Mouse (Mus musculus) liver, embryonic 12.5 days (tissue): Measurements from ENCODE around the gene Stat1. TPM values are rescaled to one million over a fixed set of nuclear protein-coding genes. Genes with fewer than 3 reads are reported as not detected.

Experiments
- ATAC-seq: fragments of 200-750 bp; cut with Nextera tagmentation; 2 replicates; pipeline ENCODE4 v1.8.0; 2017; ENCODE audit warnings: moderate number of reproducible peaks, mild to moderate bottlenecking, moderate library complexity
- H3K27ac ChIP-seq: fragments of 300-500 bp; sonication (generic); 2 replicates; pipeline ENCODE4 v1.5.1; 2016; ENCODE audit warnings: mild to moderate bottlenecking
- H3K27me3 ChIP-seq: fragments of 300-500 bp; sonication (generic); replicated peaks from 2 replicates; pipeline ENCODE4 v1.6.1; 2016; ENCODE audit warnings: mild to moderate bottlenecking, moderate library complexity
- H3K36me3 ChIP-seq: fragments of 300-500 bp; sonication (generic); 2 replicates; pipeline ENCODE4 v1.6.1; 2016; ENCODE audit warnings: mild to moderate bottlenecking, moderate library complexity
- H3K4me1 ChIP-seq: fragments of 300-500 bp; sonication (generic); 2 replicates; pipeline ENCODE4 v1.6.1; 2016
- H3K4me2 ChIP-seq: fragments of 300-500 bp; sonication (generic); 2 replicates; pipeline ENCODE4 v1.6.1; 2016; ENCODE audit warnings: mild to moderate bottlenecking, moderate library complexity
- H3K4me3 ChIP-seq: fragments of 300-500 bp; sonication (generic); 2 replicates; pipeline ENCODE4 v1.5.1; 2016; ENCODE audit warnings: mild to moderate bottlenecking, moderate library complexity
- H3K9ac ChIP-seq: fragments of 300-500 bp; sonication (generic); 2 replicates; pipeline ENCODE4 v1.6.1; 2016; ENCODE audit warnings: mild to moderate bottlenecking, moderate library complexity
- H3K9me3 ChIP-seq: fragments of 300-500 bp; sonication (generic); replicated peaks from 2 replicates; pipeline ENCODE4 v1.6.1; 2016; ENCODE audit warnings: mild to moderate bottlenecking, moderate library complexity
- WGBS: fragments of 180-500 bp; shearing (Covaris S2); methylation state at CpG from one replicate; pipeline ENCODE4 v1.1.7; 2016; ENCODE audit not compliant: insufficient replicate concordance; 5-methylcytosine and 5-hydroxymethylcytosine counted together
- polyA plus RNA-seq: library from polyadenylated mRNA; unstranded; fragments of >200 nt; fragmentation: Nextera tagmentation; extraction: Ambion mirVana; gene quantifications from 2 replicates; pipeline ENCODE4 v1.2.1, GENCODE M21; 2016

Gene Stat1
- polyA plus RNA-seq, 1 experiment from 2014 or later = 15.2 TPM

DNA sequence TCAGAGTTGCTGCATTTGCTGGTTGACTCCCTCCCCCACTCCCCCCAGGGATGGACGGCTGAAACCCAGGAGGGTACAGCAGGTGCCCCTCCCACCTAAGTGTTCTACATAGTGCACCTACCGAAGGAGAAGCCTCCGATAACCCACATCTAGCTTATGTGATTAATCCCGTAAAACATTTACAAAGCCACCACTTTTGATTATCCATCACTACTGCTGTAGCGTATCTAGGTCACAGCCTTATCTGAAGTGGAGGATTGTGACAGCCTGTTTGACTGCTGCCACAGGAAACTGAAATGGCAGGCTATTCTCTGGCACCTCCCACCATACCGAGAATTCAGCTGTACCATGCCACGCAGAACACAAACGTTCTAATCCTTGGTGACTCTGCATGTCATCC lies 52.0 kb downstream of the Stat1 start:
- no peak overlapping the region for H3K4me2 ChIP-seq
- no peak overlapping the region for H3K27ac ChIP-seq
- no peaks in the 10 kb centered on the region for H3K36me3 ChIP-seq
- 35% methylated on average over 8 of the region's 8 CpGs for WGBS
- no peak overlapping the region for H3K4me3 ChIP-seq
- no peaks in the 10 kb centered on the region for H3K27me3 ChIP-seq
- ATAC-seq = no peak
- peaks cover 19% of the 10 kb centered on the region; the same call in 1 of the 2 replicates for H3K4me1 ChIP-seq
- no peak overlapping the region for H3K9ac ChIP-seq
- H3K9me3 ChIP-seq = no peaks in the 10 kb centered on the region

DNA sequence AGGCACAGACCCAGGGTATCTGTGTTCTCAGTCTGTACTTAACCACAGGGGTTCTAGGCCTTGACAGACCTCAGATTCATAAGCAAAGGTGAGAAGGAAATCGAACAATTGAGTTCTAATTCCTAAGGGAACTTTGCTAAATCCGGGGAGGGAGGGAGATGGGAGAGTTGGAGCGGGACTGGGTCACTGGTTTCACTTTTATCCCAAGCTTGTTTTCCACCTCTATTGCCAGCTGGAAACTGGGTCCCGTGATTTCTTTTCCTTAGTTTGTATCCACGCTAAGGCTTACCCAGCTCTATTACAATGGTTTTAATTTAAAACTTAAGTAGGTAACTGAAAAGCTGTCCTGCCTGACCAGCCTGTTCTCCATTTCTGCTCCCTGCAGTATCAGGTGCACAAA lies 56.1 kb downstream of the Stat1 start:
- Histone ChIP-seq H3K27ac (no peak overlapping the region), H3K9me3 (no peaks in the 10 kb centered on the region), H3K4me1 (peaks cover 13% of the 10 kb centered on the region; the same call in 1 of the 2 replicates), H3K4me2 (no peak overlapping the region), H3K4me3 (no peak overlapping the region), H3K9ac (no peak overlapping the region), H3K27me3 (no peaks in the 10 kb centered on the region), H3K36me3 (peaks cover 4% of the 10 kb centered on the region; the same call in 1 of the 2 replicates)
- WGBS = 64% methylated on average over 5 of the region's 5 CpGs
- no peak for ATAC-seq

DNA sequence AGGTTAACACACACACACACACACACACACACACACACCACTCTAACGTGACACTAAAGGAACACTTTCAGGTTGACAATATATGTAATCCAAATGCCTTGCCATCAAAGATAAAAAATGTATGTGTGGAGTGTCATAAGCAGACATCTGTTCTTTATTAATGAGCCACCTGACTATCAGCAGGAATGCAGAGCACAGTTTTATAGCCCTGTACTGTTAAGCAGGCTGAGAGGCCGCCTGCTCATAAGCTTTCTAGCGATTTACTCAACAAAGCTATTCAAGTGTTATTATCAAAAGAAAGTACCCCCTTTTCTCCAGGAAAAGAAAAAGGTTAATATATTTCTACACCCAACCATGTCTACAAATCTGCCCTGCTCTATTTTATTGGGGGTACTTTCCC lies 56.7 kb downstream of the Stat1 start:
- 66% methylated on average over 3 of the region's 3 CpGs for WGBS
- no peak overlapping the region for H3K4me3 ChIP-seq
- H3K27me3 ChIP-seq = no peaks in the 10 kb centered on the region
- H3K9me3 ChIP-seq = no peaks in the 10 kb centered on the region
- H3K27ac ChIP-seq = no peak overlapping the region
- no peak for ATAC-seq
- H3K4me2 ChIP-seq = no peak overlapping the region
- H3K36me3 ChIP-seq = peaks cover 5% of the 10 kb centered on the region; the same call in 1 of the 2 replicates
- H3K4me1 ChIP-seq = peaks cover 9% of the 10 kb centered on the region; the same call in 1 of the 2 replicates
- H3K9ac ChIP-seq = no peak overlapping the region

DNA sequence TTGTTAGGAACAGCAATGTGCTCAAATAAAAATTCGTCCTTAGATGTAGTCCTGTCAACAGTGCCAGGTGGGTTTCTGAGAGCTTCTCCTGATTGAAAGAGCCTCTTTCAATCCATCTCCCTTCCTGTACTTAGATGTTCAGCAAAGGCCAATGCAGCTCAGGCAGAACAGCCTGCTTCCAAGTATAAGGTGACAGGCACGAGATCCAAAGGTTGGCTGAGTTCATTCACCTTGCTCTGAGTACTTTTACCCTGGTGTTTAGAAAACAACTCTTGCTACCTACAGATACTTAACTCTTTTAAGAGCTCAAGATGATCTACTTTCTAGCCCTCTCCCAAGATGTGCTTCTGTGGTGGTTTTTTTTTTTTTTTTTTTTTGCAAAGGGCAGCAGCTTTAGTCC lies 57.8 kb downstream of the Stat1 start:
- Histone ChIP-seq H3K9me3 (no peaks in the 10 kb centered on the region), H3K27me3 (no peaks in the 10 kb centered on the region), H3K4me1 (no peaks in the 10 kb centered on the region), H3K36me3 (peaks cover 5% of the 10 kb centered on the region; the same call in 1 of the 2 replicates), H3K27ac (no peak overlapping the region), H3K4me2 (no peak overlapping the region), H3K4me3 (no peak overlapping the region), H3K9ac (no peak overlapping the region)
- WGBS = 59% methylated on average over 2 of the region's 2 CpGs
- no peak for ATAC-seq

DNA sequence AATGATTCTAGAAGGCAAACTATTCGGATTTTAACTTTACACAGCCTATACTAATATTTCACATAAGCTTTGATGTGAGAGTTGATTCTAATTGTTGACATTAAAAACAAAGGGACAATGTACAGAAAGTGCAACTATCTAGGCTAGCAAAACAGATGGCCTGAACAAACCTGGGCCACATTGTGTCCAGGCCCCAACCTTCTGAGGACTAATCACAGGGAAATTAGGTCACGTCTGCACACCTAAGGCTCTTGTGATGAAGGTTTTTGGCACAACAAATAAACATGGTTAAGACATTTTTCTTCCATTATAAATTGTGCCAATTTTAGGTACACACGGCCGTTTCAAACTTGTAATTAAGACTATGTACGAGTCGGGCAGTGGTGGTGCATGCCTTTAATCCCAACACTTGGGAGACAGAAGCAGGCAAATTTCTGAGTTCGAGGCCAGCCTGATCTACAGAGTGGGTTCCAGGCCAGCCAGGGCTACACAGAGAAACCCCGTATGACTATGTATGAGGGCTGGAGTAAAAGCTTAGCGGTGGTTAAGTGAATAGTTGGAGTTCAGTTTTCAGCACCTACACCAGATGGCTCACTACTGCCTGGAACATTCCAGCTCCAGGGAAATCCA lies 60.8 kb downstream of the Stat1 start:
- no peak for ATAC-seq

DNA sequence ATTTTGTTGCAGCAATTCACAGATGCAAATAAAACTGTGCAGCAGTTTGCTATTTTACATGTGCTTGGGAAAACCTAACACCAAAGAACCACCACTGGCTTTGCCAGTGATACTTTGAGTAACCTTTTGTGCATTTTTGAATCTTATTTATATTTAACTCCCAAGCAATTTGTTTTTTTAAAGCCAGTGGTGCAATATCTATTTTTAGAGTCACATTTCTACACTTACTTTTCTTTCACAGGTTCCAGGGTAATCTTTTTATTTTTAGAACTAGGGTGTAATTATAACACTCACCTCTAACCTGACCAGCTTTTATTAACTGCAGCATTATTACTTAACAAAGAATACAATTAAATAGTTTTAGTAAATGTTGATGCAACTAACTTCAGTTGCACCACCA lies 62.8 kb downstream of the Stat1 start:
- no peak for ATAC-seq
- Histone ChIP-seq H3K9me3 (no peaks in the 10 kb centered on the region), H3K9ac (no peak overlapping the region), H3K27ac (no peak overlapping the region), H3K4me2 (no peak overlapping the region), H3K4me3 (no peak overlapping the region), H3K36me3 (peaks cover 8% of the 10 kb centered on the region; the same call in 1 of the 2 replicates), H3K27me3 (no peaks in the 10 kb centered on the region), H3K4me1 (no peaks in the 10 kb centered on the region)

More for the DNA sequence above, 60.8 kb downstream of the Stat1 start:
- no peaks in the 10 kb centered on the region for H3K9me3 ChIP-seq
- no peaks in the 10 kb centered on the region for H3K27me3 ChIP-seq
- no peak overlapping the region for H3K9ac ChIP-seq
- no peak overlapping the region for H3K4me3 ChIP-seq
- WGBS = 87% methylated on average over 9 of the region's 9 CpGs
- no peaks in the 10 kb centered on the region for H3K4me1 ChIP-seq
- H3K27ac ChIP-seq = no peak overlapping the region
- H3K36me3 ChIP-seq = peaks cover 8% of the 10 kb centered on the region; the same call in 1 of the 2 replicates
- no peak overlapping the region for H3K4me2 ChIP-seq

DNA sequence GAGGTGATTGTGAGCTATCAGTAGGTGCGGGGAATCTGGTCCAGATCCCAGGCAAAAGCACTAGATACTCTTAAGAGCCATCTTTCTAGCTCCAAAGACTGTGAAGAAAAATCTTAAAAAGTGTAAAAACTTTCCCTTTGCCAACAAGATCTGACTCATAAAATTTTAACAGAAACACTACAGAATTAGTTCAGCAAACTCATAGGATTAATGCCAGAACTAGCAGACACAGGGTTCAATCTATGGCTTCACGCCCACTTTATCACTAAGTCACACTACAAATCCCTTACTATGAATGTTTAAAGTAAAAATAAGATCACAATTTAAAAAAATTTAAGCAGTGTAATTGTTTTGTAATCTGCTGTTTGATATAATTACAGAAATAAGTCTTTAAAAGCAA lies 63.8 kb downstream of the Stat1 start:
- 83% methylated on average over 2 of the region's 2 CpGs for WGBS
- no peak for ATAC-seq

More for the DNA sequence above, 63.8 kb downstream of the Stat1 start:
- Histone ChIP-seq H3K27ac (no peak overlapping the region), H3K27me3 (no peaks in the 10 kb centered on the region), H3K4me2 (no peak overlapping the region), H3K36me3 (peaks cover 13% of the 10 kb centered on the region; the same call in 1 of the 2 replicates), H3K9ac (no peak overlapping the region), H3K4me1 (no peaks in the 10 kb centered on the region), H3K9me3 (no peaks in the 10 kb centered on the region), H3K4me3 (no peak overlapping the region)

Other genes starting within 250 kb of the Stat1 start
- 12.0 and 13.2 TPM in 2 replicates for gene Myo1b, start 203.4 kb upstream of the Stat1 start, polyA plus RNA-seq
- 2.1 and 2.5 TPM in 2 replicates for gene Stat4, start 132.3 kb upstream of the Stat1 start, polyA plus RNA-seq
- 16.3 and 19.0 TPM in 2 replicates for gene Gls, start 113.8 kb downstream of the Stat1 start, polyA plus RNA-seq